Mouse (Mus musculus) heart, postnatal 36 days (tissue): Measurements from ENCODE around the gene Cphx2. TPM values are rescaled to one million over a fixed set of nuclear protein-coding genes. Genes with fewer than 3 reads are reported as not detected.

Source experiments
- total RNA-seq, 2 experiments: library from RNA; stranded (reverse); gene quantifications; 2 replicates each; pipeline ENCODE4 v1.2.3; 2021

Cphx2 gene
- total RNA-seq, 2 experiments from 2014 or later, result not detected

Other genes starting within 250 kb of the Cphx2 start
- gene Anxa11, start 239.4 kb upstream of the Cphx2 start, total RNA-seq, result 10 to 100 TPM; 81.8 to 87.0 TPM
- 1 to 10 TPM; 2.0 to 2.4 TPM for gene Plac9a, start 178.4 kb upstream of the Cphx2 start, total RNA-seq
- gene Tmem254a, start 153.8 kb upstream of the Cphx2 start, total RNA-seq, result 1 to 10 TPM in 1 of 2 experiments, under 1 TPM in 1; 0.75 to 1.2 TPM
- gene Cphx1, start 143.2 kb upstream of the Cphx2 start, total RNA-seq, result not detected
- gene Duxbl1, start 102.9 kb upstream of the Cphx2 start, total RNA-seq, result under 1 TPM in 1 of 2 experiments, not detected in 1; 0.14 TPM
- 10 to 100 TPM; 17.7 to 21.2 TPM for gene Gm9780, start 38.8 kb upstream of the Cphx2 start, total RNA-seq
- gene Tmem254c, start 14.2 kb upstream of the Cphx2 start, total RNA-seq, result 1 to 10 TPM; 6.3 to 9.3 TPM
- gene Cphx3, start 781 bp downstream of the Cphx2 start, total RNA-seq, result not detected
- not detected for gene Duxbl2, start 36.8 kb downstream of the Cphx2 start, total RNA-seq
- gene Plac9b, start 101.0 kb downstream of the Cphx2 start, total RNA-seq, result 10 to 100 TPM; 48.1 to 57.6 TPM
- gene Tmem254b, start 125.5 kb downstream of the Cphx2 start, total RNA-seq, result 1 to 10 TPM; 2.6 to 3.6 TPM
- gene Duxbl3, start 176.4 kb downstream of the Cphx2 start, total RNA-seq, result not detected